In genomic region chr14:87314999-87315732, GRCm38 (mm10) we compare ENCODE assay signal across 10 mouse cellular contexts.
A peak's percentile ranks its signal among the peaks of the same experiment; 100 is the strongest.
DNase-seq lines count a peak whose midpoint lies in the region; ATAC-seq and TF ChIP-seq lines count a peak whose summit lies in the region.
"Had no signal": no experiment of that assay in that cellular context is flagged by ENCODE, and none has a peak within 500 bp of the region (broad histone marks: within the 10 kb centered on the region; RNA-seq: fewer than 3 reads in every experiment).

No protein-coding gene starts in this region.

- peak; percentile 47 for DNase-seq in ovary, postnatal 14 days (ENCODE audit: low spot score)
- DNase-seq in ovary, adult 18-20 months (ENCODE audit: low spot score) = no peak
- peak; percentile 94 for DNase-seq in brain, embryonic 14.5 days (ENCODE audit: low read depth)
- DNase-seq in hindbrain, postnatal 0 days (ENCODE audit: low spot score) = peak; percentile 88
- peak; percentile 44 for DNase-seq in left cerebral cortex, adult 11 months (ENCODE audit: low spot score)

- TF ChIP-seq CTCF in brain, embryonic 14.5 days (IDR thresholded peaks at IDR 0.05; ENCODE audit: borderline replicate concordance, extremely low read depth, insufficient read depth, insufficient read length) = peak; percentile 67; the same call in 1 of the 2 replicates
- TF ChIP-seq CTCF in hindbrain, postnatal 0 days (IDR thresholded peaks at IDR 0.05; ENCODE audit: low read depth) = peak; percentile 87

- no peak overlapping the region for H3K4me3 ChIP-seq in hindbrain, postnatal 0 days (ENCODE audit: low read length)
- H3K4me3 ChIP-seq in midbrain, embryonic 13.5 days (replicated peaks) = no peak overlapping the region
- H3K4me3 ChIP-seq in stomach, embryonic 14.5 days (ENCODE audit: low read depth, low read length) = no peak overlapping the region
- H3K4me3 ChIP-seq: embryonic facial prominence, embryonic 15.5 days; myocyte had no signal

- no peak for TF ChIP-seq POLR2A in brain, embryonic 14.5 days (IDR thresholded peaks at IDR 0.05; ENCODE audit: borderline replicate concordance, extremely low read depth, insufficient read depth, insufficient read length, poor library complexity, severe bottlenecking)

- no peaks in the 10 kb centered on the region for H3K27me3 ChIP-seq in hindbrain, postnatal 0 days (ENCODE audit: insufficient read depth, low read length)
- H3K27me3 ChIP-seq in midbrain, embryonic 13.5 days = no peaks in the 10 kb centered on the region
- no peaks in the 10 kb centered on the region for H3K27me3 ChIP-seq in stomach, embryonic 14.5 days (ENCODE audit: control insufficient read depth, insufficient read depth, low read length)
- H3K27me3 ChIP-seq: embryonic facial prominence, embryonic 15.5 days had no signal

- ATAC-seq in erythroid progenitor cell, adult 5-6 weeks (replicated peaks; ENCODE audit: low FRiP score, poor library complexity, severe bottlenecking) = 0 out of 2 replicates have a peak, but pooled peaks have one; percentile 34
- peak; percentile 75 for ATAC-seq in hindbrain, postnatal 0 days
- peak; percentile 89 for ATAC-seq in midbrain, embryonic 13.5 days
- ATAC-seq in stomach, embryonic 14.5 days (ENCODE audit: insufficient number of reproducible peaks, insufficient read depth, low FRiP score, low read depth) = 0 out of 2 replicates have a peak, but pooled peaks have one; percentile 14

- 22% methylated on average over 6 of the region's 6 CpGs for WGBS in hindbrain, postnatal 0 days
- WGBS in midbrain, embryonic 13.5 days = 23% methylated on average over 6 of the region's 6 CpGs
- 22% methylated on average over 6 of the region's 6 CpGs for WGBS in stomach, embryonic 14.5 days

- no peaks in the 10 kb centered on the region for H3K36me3 ChIP-seq in hindbrain, postnatal 0 days (ENCODE audit: insufficient read depth, low read length)
- H3K36me3 ChIP-seq in midbrain, embryonic 13.5 days = no peaks in the 10 kb centered on the region
- no peaks in the 10 kb centered on the region for H3K36me3 ChIP-seq in stomach, embryonic 14.5 days (ENCODE audit: control insufficient read depth, insufficient read depth, low read length)
- H3K36me3 ChIP-seq: embryonic facial prominence, embryonic 15.5 days had no signal

- H3K9me3 ChIP-seq in hindbrain, postnatal 0 days (ENCODE audit: low read length) = no peaks in the 10 kb centered on the region
- no peaks in the 10 kb centered on the region for H3K9me3 ChIP-seq in midbrain, embryonic 13.5 days
- H3K9me3 ChIP-seq in stomach, embryonic 14.5 days (ENCODE audit: control insufficient read depth, low read depth, low read length) = no peaks in the 10 kb centered on the region
- H3K9me3 ChIP-seq: embryonic facial prominence, embryonic 15.5 days had no signal

- no peak overlapping the region for H3K9ac ChIP-seq in hindbrain, postnatal 0 days (replicated peaks; ENCODE audit: low read length)
- no peak overlapping the region for H3K9ac ChIP-seq in midbrain, embryonic 13.5 days (replicated peaks)
- H3K9ac ChIP-seq in stomach, embryonic 14.5 days (replicated peaks; ENCODE audit: low read depth, low read length) = no peak overlapping the region
- H3K9ac ChIP-seq: embryonic facial prominence, embryonic 15.5 days had no signal

- H3K4me1 ChIP-seq in hindbrain, postnatal 0 days (ENCODE audit: insufficient read depth, low read length) = no peaks in the 10 kb centered on the region
- peaks cover 8% of the 10 kb centered on the region; the same call in 1 of the 2 replicates for H3K4me1 ChIP-seq in midbrain, embryonic 13.5 days (replicated peaks)
- H3K4me1 ChIP-seq in stomach, embryonic 14.5 days (ENCODE audit: control insufficient read depth, insufficient read depth, low read length) = no peaks in the 10 kb centered on the region
- H3K4me1 ChIP-seq: embryonic facial prominence, embryonic 15.5 days had no signal

- no peak overlapping the region for H3K4me2 ChIP-seq in hindbrain, postnatal 0 days (ENCODE audit: low read depth, low read length)
- no peak overlapping the region; the same call in 1 of the 2 replicates for H3K4me2 ChIP-seq in midbrain, embryonic 13.5 days (replicated peaks)
- H3K4me2 ChIP-seq in stomach, embryonic 14.5 days (replicated peaks; ENCODE audit: low read depth, low read length) = no peak overlapping the region
- H3K4me2 ChIP-seq: embryonic facial prominence, embryonic 15.5 days had no signal

- H3K27ac ChIP-seq in hindbrain, postnatal 0 days = no peak overlapping the region
- H3K27ac ChIP-seq in midbrain, embryonic 13.5 days = peak overlapping the region; percentile 36
- H3K27ac ChIP-seq in stomach, embryonic 14.5 days (ENCODE audit: low read length) = no peak overlapping the region
- H3K27ac ChIP-seq: embryonic facial prominence, embryonic 15.5 days had no signal

Comparison
In these comparisons a context has a peak if more than half of its experiments do, and no peak if none do; other contexts are left out.
1. ATAC-seq: peak in every context shown above with its lines; median percentile 89 in midbrain, embryonic 13.5 days; 75 in hindbrain, postnatal 0 days; 34 in erythroid progenitor cell, adult 5-6 weeks; 14 in stomach, embryonic 14.5 days.